Mouse (Mus musculus) stomach, embryonic 15.5 days (tissue): ENCODE measurements around the gene Cd151. TPM values are rescaled to one million over a fixed set of nuclear protein-coding genes. Genes with fewer than 3 reads are reported as not detected.

ENCODE experiments used
- ATAC-seq: fragments of 200-750 bp; cut with Nextera tagmentation; 2 replicates; pipeline ENCODE4 v1.8.0; 2017; ENCODE audit warnings: low read depth, moderate number of reproducible peaks, moderate TSS enrichment; ENCODE audit not compliant: insufficient read depth, low FRiP score
- H3K27ac ChIP-seq: fragments of 300-500 bp; sonication (generic); 2 replicates; pipeline ENCODE4 v1.5.1; 2015; ENCODE audit warnings: mild to moderate bottlenecking, inconsistent platforms
- H3K27me3 ChIP-seq: fragments of 300-500 bp; sonication (generic); replicated peaks from 2 replicates; pipeline ENCODE4 v1.6.1; 2015; ENCODE audit warnings: inconsistent platforms
- H3K36me3 ChIP-seq: fragments of 300-500 bp; sonication (generic); 2 replicates; pipeline ENCODE4 v1.6.1; 2015; ENCODE audit warnings: inconsistent platforms
- H3K4me1 ChIP-seq: fragments of 300-500 bp; sonication (generic); 2 replicates; pipeline ENCODE4 v1.6.1; 2015; ENCODE audit warnings: inconsistent platforms
- H3K4me2 ChIP-seq: fragments of 300-500 bp; sonication (generic); 2 replicates; pipeline ENCODE4 v1.6.1; 2015; ENCODE audit warnings: mild to moderate bottlenecking, inconsistent platforms
- H3K4me3 ChIP-seq: fragments of 300-500 bp; sonication (generic); replicated peaks from 2 replicates; pipeline ENCODE4 v1.5.1; 2015; ENCODE audit warnings: inconsistent platforms
- H3K9ac ChIP-seq: fragments of 300-500 bp; sonication (generic); 2 replicates; pipeline ENCODE4 v1.6.1; 2015; ENCODE audit warnings: inconsistent platforms
- H3K9me3 ChIP-seq: fragments of 300-500 bp; sonication (generic); 2 replicates; pipeline ENCODE4 v1.6.1; 2016; ENCODE audit warnings: inconsistent platforms
- WGBS: fragments of 180-500 bp; shearing (Covaris S2); methylation state at CpG from one replicate; pipeline ENCODE4 v1.1.7; 2015; 5-methylcytosine and 5-hydroxymethylcytosine counted together
- polyA plus RNA-seq: library from polyadenylated mRNA; unstranded; fragments of >200 nt; fragmentation: Nextera tagmentation; extraction: Ambion mirVana; gene quantifications from 2 replicates; pipeline ENCODE4 v1.2.1, GENCODE M21; 2015

Cd151 gene
- polyA plus RNA-seq, 1 experiment from 2014 or later = 26.6 TPM

GRCm38 (mm10) chr7:141453636-141454035, 13.6 kb upstream of the Cd151 start:
- no peaks in the 10 kb centered on the region for H3K9me3 ChIP-seq
- H3K4me1 ChIP-seq = peaks cover 15% of the 10 kb centered on the region
- no peak overlapping the region for H3K27ac ChIP-seq
- H3K36me3 ChIP-seq = peaks cover 11% of the 10 kb centered on the region
- H3K4me2 ChIP-seq = no peak overlapping the region
- WGBS = 70% methylated on average over 2 of the region's 2 CpGs
- no peak overlapping the region for H3K9ac ChIP-seq
- ATAC-seq = no peak
- no peak overlapping the region for H3K4me3 ChIP-seq
- H3K27me3 ChIP-seq = no peaks in the 10 kb centered on the region

- WGBS = 0% methylated on average over 43 of the region's 45 CpGs
- Histone ChIP-seq H3K9me3 (no peaks in the 10 kb centered on the region), H3K36me3 (peaks cover 15% of the 10 kb centered on the region), H3K9ac (peak within 1 kb of the TSS; percentile 67), H3K27me3 (0 out of 2 replicates have a peak, but pooled peaks cover 6% of the 10 kb centered on the region), H3K4me3 (peak within 1 kb of the TSS; percentile 75), H3K27ac (peak within 1 kb of the TSS; percentile 88), H3K4me1 (peaks cover 20% of the 10 kb centered on the region), H3K4me2 (peak within 1 kb of the TSS; percentile 96)
- ATAC-seq = peak; percentile 86
Observed at GRCm38 (mm10) chr7:141454967-141455551, 12.1 kb upstream of the Cd151 start, which contains the start of gene Pnpla2. Gene Pnpla2, plus strand, starts transcription at chr7:141455198.

- Histone ChIP-seq H3K4me2 (peak overlapping the region; percentile 96), H3K27ac (peak overlapping the region; percentile 88), H3K9ac (peak overlapping the region; percentile 67), H3K27me3 (0 out of 2 replicates have a peak, but pooled peaks cover 6% of the 10 kb centered on the region), H3K36me3 (peaks cover 8% of the 10 kb centered on the region; the same call in 1 of the 2 replicates), H3K9me3 (no peaks in the 10 kb centered on the region), H3K4me1 (peaks cover 26% of the 10 kb centered on the region), H3K4me3 (peak overlapping the region; percentile 75)
- under 1% methylated on average over 23 of the region's 23 CpGs for WGBS
- peak; percentile 24; the same call in 1 of the 2 replicates for ATAC-seq
Observed at GRCm38 (mm10) chr7:141455610-141456314, 11.4 kb upstream of the Cd151 start.

GRCm38 (mm10) chr7:141456739-141457138, 10.5 kb upstream of the Cd151 start:
- H3K27ac ChIP-seq = no peak overlapping the region
- 89% methylated on average over 6 of the region's 6 CpGs for WGBS
- 0 out of 2 replicates have a peak, but pooled peaks cover 4% of the 10 kb centered on the region for H3K36me3 ChIP-seq
- H3K4me2 ChIP-seq = peak overlapping the region; percentile 1; the same call in 1 of the 2 replicates
- peaks cover 8% of the 10 kb centered on the region; the same call in 1 of the 2 replicates for H3K27me3 ChIP-seq
- H3K9ac ChIP-seq = no peak overlapping the region
- H3K4me1 ChIP-seq = peaks cover 36% of the 10 kb centered on the region
- no peak for ATAC-seq
- no peaks in the 10 kb centered on the region for H3K9me3 ChIP-seq
- 0 out of 2 replicates have a peak overlapping the region, but pooled peaks have one; percentile 75 for H3K4me3 ChIP-seq

- no peak overlapping the region for H3K9ac ChIP-seq
- 94% methylated on average over 14 of the region's 14 CpGs for WGBS
- H3K4me1 ChIP-seq = peaks cover 38% of the 10 kb centered on the region
- H3K9me3 ChIP-seq = no peaks in the 10 kb centered on the region
- no peak overlapping the region for H3K4me3 ChIP-seq
- no peak overlapping the region for H3K27ac ChIP-seq
- H3K4me2 ChIP-seq = no peak overlapping the region
- peaks cover 13% of the 10 kb centered on the region; the same call in 1 of the 2 replicates for H3K27me3 ChIP-seq
- H3K36me3 ChIP-seq = 0 out of 2 replicates have a peak, but pooled peaks cover 4% of the 10 kb centered on the region
- no peak for ATAC-seq
Observed at GRCm38 (mm10) chr7:141457236-141457635, 10.0 kb upstream of the Cd151 start.

- no peak overlapping the region for H3K27ac ChIP-seq
- no peak overlapping the region for H3K9ac ChIP-seq
- peaks cover 42% of the 10 kb centered on the region for H3K4me1 ChIP-seq
- no peak overlapping the region for H3K4me2 ChIP-seq
- no peaks in the 10 kb centered on the region for H3K9me3 ChIP-seq
- WGBS = 78% methylated on average over 15 of the region's 15 CpGs
- H3K36me3 ChIP-seq = 0 out of 2 replicates have a peak, but pooled peaks cover 4% of the 10 kb centered on the region
- no peak for ATAC-seq
- H3K4me3 ChIP-seq = no peak overlapping the region
- H3K27me3 ChIP-seq = peaks cover 20% of the 10 kb centered on the region
Observed at GRCm38 (mm10) chr7:141457986-141458660, 9.1 kb upstream of the Cd151 start.

- WGBS = 88% methylated on average over 11 of the region's 11 CpGs
- Histone ChIP-seq H3K27ac (no peak overlapping the region), H3K4me2 (no peak overlapping the region), H3K9me3 (no peaks in the 10 kb centered on the region), H3K9ac (no peak overlapping the region), H3K27me3 (peaks cover 24% of the 10 kb centered on the region), H3K4me3 (no peak overlapping the region), H3K36me3 (0 out of 2 replicates have a peak, but pooled peaks cover 4% of the 10 kb centered on the region), H3K4me1 (peaks cover 47% of the 10 kb centered on the region)
- ATAC-seq = no peak
Observed at GRCm38 (mm10) chr7:141458661-141459060, 8.5 kb upstream of the Cd151 start.

GRCm38 (mm10) chr7:141459301-141459711, 7.9 kb upstream of the Cd151 start:
- Histone ChIP-seq H3K9ac (no peak overlapping the region), H3K4me3 (no peak overlapping the region), H3K9me3 (no peaks in the 10 kb centered on the region), H3K4me1 (peaks cover 50% of the 10 kb centered on the region), H3K27me3 (peaks cover 30% of the 10 kb centered on the region), H3K4me2 (no peak overlapping the region), H3K36me3 (0 out of 2 replicates have a peak, but pooled peaks cover 4% of the 10 kb centered on the region), H3K27ac (no peak overlapping the region)
- ATAC-seq = no peak
- WGBS = 87% methylated on average over 17 of the region's 17 CpGs

- no peaks in the 10 kb centered on the region for H3K9me3 ChIP-seq
- 41% methylated on average over 5 of the region's 5 CpGs for WGBS
- H3K27me3 ChIP-seq = peaks cover 37% of the 10 kb centered on the region
- H3K4me3 ChIP-seq = no peak overlapping the region
- 0 out of 2 replicates have a peak, but pooled peaks cover 4% of the 10 kb centered on the region for H3K36me3 ChIP-seq
- peaks cover 52% of the 10 kb centered on the region for H3K4me1 ChIP-seq
- no peak overlapping the region for H3K4me2 ChIP-seq
- H3K9ac ChIP-seq = no peak overlapping the region
- no peak overlapping the region for H3K27ac ChIP-seq
- no peak for ATAC-seq
Observed at GRCm38 (mm10) chr7:141460001-141460390, 7.2 kb upstream of the Cd151 start.

- peak within 1 kb of the TSS; percentile 82 for H3K4me2 ChIP-seq
- peak within 1 kb of the TSS; percentile 46 for H3K4me3 ChIP-seq
- WGBS = 52% methylated on average over 15 of the region's 15 CpGs
- no peak for ATAC-seq
- H3K27ac ChIP-seq = peak within 1 kb of the TSS; percentile 33; the same call in 1 of the 2 replicates
- peak within 1 kb of the TSS; percentile 37 for H3K9ac ChIP-seq
- no peaks in the 10 kb centered on the region for H3K9me3 ChIP-seq
- H3K4me1 ChIP-seq = peaks cover 56% of the 10 kb centered on the region
- peaks cover 38% of the 10 kb centered on the region for H3K27me3 ChIP-seq
- 0 out of 2 replicates have a peak, but pooled peaks cover 4% of the 10 kb centered on the region for H3K36me3 ChIP-seq
Observed at GRCm38 (mm10) chr7:141460391-141461113, 6.6 kb upstream of the Cd151 start, which contains the start of gene Cracr2b. Gene Cracr2b, plus strand, starts transcription at chr7:141461094.
